Mouse (Mus musculus) embryonic facial prominence, embryonic 11.5 days (tissue): ENCODE data around the gene Ncor2. TPM values are rescaled to one million over a fixed set of nuclear protein-coding genes. Genes with fewer than 3 reads are reported as not detected.

Experiments
- ATAC-seq: fragments of 200-750 bp; cut with Nextera tagmentation; replicated peaks from 2 replicates; pipeline ENCODE4 v1.8.0; 2017; ENCODE audit warnings: low read depth; ENCODE audit not compliant: insufficient number of reproducible peaks, low FRiP score, low TSS enrichment
- DNase-seq: peaks from one replicate; pipeline ENCODE4 v3.0.0-alpha.2; 2015; ENCODE audit warnings: low spot score
- H3K27ac ChIP-seq: fragments of 300-500 bp; sonication (generic); replicated peaks from 2 replicates; pipeline ENCODE4 v1.5.1; 2014; ENCODE audit warnings: mild to moderate bottlenecking, low read depth, low read length, control low read depth
- H3K27me3 ChIP-seq: fragments of 300-500 bp; sonication (generic); 2 replicates; pipeline ENCODE4 v1.6.1; 2014; ENCODE audit warnings: mild to moderate bottlenecking, low read length, moderate library complexity, mixed read lengths; ENCODE audit not compliant: control insufficient read depth, insufficient read depth
- H3K36me3 ChIP-seq: fragments of 300-500 bp; sonication (generic); replicated peaks from 2 replicates; pipeline ENCODE4 v1.6.1; 2014; ENCODE audit warnings: low read depth, mild to moderate bottlenecking, low read length, moderate library complexity, mixed read lengths; ENCODE audit not compliant: control insufficient read depth, insufficient read depth
- H3K4me1 ChIP-seq: fragments of 300-500 bp; sonication (generic); 2 replicates; pipeline ENCODE4 v1.6.1; 2014; ENCODE audit warnings: low read length, mixed read lengths; ENCODE audit not compliant: control insufficient read depth, insufficient read depth
- H3K4me2 ChIP-seq: fragments of 300-500 bp; sonication (generic); 2 replicates; pipeline ENCODE4 v1.6.1; 2014; ENCODE audit warnings: low read depth, mild to moderate bottlenecking, control low read depth, low read length, moderate library complexity
- H3K4me3 ChIP-seq: fragments of 300-500 bp; sonication (generic); 2 replicates; pipeline ENCODE4 v1.5.1; 2014; ENCODE audit warnings: low read depth, low read length, control low read depth
- H3K9ac ChIP-seq: fragments of 300-500 bp; sonication (generic); replicated peaks from 2 replicates; pipeline ENCODE4 v1.6.1; 2014; ENCODE audit warnings: mild to moderate bottlenecking, control low read depth, low read length
- H3K9me3 ChIP-seq: fragments of 300-500 bp; sonication (generic); replicated peaks from 2 replicates; pipeline ENCODE4 v1.6.1; 2016; ENCODE audit warnings: mild to moderate bottlenecking, low read length, inconsistent platforms, mixed read lengths; ENCODE audit not compliant: control insufficient read depth
- whole genome bisulfite sequencing: fragments of 180-500 bp; shearing (Covaris S2); extraction: QIAGEN DNeasy Blood & Tissue Kit; methylation state at CpG from one replicate; pipeline ENCODE4 v1.1.7; 2014; 5-methylcytosine and 5-hydroxymethylcytosine counted together
- polyA plus RNA-seq: library from polyadenylated mRNA; unstranded; fragments of >200 nt; fragmentation: Nextera tagmentation; extraction: Ambion mirVana; gene quantifications from 2 replicates; pipeline ENCODE4 v1.2.1, GENCODE M21; 2014

The Ncor2 gene
- polyA plus RNA-seq, 1 experiment from 2014 or later = 12.4 TPM

DNA sequence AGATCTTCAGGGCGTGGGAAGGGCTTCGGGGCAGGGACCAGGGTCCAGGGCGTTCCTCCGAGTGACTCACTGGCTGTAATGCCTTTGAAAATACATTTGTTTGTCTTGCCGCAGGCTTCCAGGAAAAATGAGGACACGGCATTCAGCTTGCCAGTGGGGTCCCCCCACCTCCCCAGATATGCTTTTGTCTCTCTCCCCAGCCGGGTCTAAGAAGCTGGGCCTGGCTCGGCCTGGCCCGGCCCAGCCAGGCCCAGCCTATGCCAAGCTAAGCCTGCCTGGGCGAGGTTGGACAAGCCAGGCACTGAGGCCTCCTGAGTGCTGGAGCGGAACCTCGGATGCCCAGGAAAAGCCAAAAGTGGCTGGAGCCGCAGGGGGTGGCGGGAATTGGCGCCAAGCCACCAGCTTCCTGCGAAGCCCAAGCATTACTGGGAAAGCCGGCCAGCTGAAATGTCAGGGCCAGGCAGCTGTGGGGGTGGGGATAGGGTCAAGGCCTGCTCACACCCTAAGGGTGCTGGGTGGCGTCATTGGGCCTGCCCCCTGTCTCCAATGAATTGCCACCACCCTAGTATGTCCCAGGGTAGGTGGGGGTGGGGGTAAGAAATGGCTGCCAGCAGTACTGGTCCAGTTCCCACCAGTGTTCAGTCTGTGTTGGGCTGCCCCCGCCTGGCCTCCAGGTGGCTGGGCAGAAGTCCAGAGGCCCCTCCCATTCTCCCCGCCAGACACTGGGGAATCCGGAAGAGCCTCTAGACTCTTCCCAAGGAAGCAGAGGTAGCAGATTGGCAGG lies 97.5 kb downstream of the Ncor2 start:
- no peak; the same call in 1 of the 2 replicates for ATAC-seq
- H3K27ac ChIP-seq = no peak overlapping the region
- H3K4me2 ChIP-seq = no peak overlapping the region
- no peaks in the 10 kb centered on the region for H3K9me3 ChIP-seq
- no peaks in the 10 kb centered on the region for H3K27me3 ChIP-seq
- H3K36me3 ChIP-seq = peaks cover 7% of the 10 kb centered on the region
- 79% methylated on average over 21 of the region's 21 CpGs for WGBS
- DNase-seq = no peak
- H3K9ac ChIP-seq = no peak overlapping the region
- no peaks in the 10 kb centered on the region for H3K4me1 ChIP-seq
- no peak overlapping the region for H3K4me3 ChIP-seq

DNA sequence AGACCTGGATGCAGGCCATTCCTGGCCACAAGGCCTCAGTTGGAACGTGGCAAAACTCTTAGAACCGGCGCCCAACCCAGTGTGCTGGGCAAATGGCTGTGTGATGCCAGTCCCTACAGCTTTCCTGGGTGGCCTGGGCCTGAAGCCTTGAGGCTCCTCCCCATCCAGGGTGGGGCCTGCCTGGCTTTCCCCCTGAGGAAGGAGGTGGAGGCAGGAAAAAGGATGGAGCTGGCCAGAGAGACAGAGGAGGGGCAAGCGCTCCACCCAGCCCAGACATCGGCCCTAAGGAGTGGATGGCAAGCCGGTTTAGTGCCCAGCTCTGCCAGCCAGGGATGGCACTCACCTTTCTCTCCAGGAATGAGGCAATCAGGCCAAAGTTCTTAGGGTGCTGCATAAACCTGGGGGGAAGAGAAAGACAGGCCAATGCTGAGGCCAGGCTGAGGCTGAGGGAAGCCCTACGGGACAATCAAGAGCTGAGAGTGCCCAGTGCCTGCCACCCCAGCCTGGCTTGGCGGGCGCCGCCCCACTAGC lies 98.2 kb downstream of the Ncor2 start:
- WGBS = 93% methylated on average over 10 of the region's 10 CpGs
- no peaks in the 10 kb centered on the region for H3K4me1 ChIP-seq
- H3K4me2 ChIP-seq = no peak overlapping the region
- no peaks in the 10 kb centered on the region for H3K9me3 ChIP-seq
- H3K27ac ChIP-seq = no peak overlapping the region
- no peaks in the 10 kb centered on the region for H3K27me3 ChIP-seq
- ATAC-seq = no peak
- no peak for DNase-seq
- no peak overlapping the region for H3K4me3 ChIP-seq
- no peak overlapping the region for H3K9ac ChIP-seq
- H3K36me3 ChIP-seq = peaks cover 6% of the 10 kb centered on the region; the same call in 1 of the 2 replicates

DNA sequence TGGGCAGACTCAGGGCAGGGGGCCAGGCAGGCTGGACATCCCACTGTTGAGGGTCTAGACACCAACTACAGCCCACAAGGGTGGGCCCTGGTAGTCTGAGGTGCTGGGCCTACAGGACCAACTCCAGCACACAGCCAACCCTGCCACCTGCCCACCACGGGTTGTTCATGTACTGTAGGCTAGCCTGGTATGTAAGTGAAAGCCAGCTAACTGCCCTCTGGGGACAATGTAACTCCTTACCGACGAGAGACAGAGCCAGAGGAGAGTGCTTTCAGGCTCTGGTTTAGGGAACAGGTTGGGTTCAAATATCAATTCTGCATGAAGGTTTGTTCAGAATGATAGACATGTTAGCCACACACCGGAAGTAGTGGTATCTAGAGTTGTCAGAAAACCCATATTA lies 98.7 kb downstream of the Ncor2 start:
- ATAC-seq (no peak), DNase-seq (no peak)
- Histone ChIP-seq H3K4me2 (no peak overlapping the region), H3K27me3 (no peaks in the 10 kb centered on the region), H3K9me3 (no peaks in the 10 kb centered on the region), H3K9ac (no peak overlapping the region), H3K4me1 (no peaks in the 10 kb centered on the region), H3K27ac (no peak overlapping the region), H3K4me3 (no peak overlapping the region), H3K36me3 (peaks cover 6% of the 10 kb centered on the region; the same call in 1 of the 2 replicates)
- 91% methylated on average over 4 of the region's 4 CpGs for WGBS

DNA sequence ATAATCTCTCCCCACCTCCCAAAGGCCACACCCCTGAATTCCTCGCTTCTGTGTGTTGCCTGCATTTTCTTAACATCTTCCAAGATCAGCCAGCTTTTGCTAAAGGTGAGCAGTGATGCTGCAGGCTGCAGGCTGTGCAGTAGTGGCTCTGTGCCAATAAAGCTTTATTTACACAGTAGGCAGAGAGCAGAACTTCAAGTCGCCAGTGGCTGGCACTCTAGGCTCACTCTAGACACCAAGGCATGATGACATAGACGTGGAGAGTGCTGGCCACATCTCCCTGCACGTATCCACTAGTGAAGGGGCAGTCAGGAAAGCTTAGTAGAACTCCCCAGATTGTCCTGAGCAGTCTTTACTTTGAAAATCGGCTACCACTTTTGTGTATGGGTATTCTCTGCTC lies 100.8 kb downstream of the Ncor2 start:
- H3K9me3 ChIP-seq = no peaks in the 10 kb centered on the region
- H3K4me3 ChIP-seq = no peak overlapping the region
- no peak overlapping the region for H3K27ac ChIP-seq
- H3K9ac ChIP-seq = no peak overlapping the region
- no peak for ATAC-seq
- DNase-seq = no peak
- peaks cover 9% of the 10 kb centered on the region for H3K36me3 ChIP-seq
- 85% methylated on average over 5 of the region's 5 CpGs for WGBS
- H3K4me1 ChIP-seq = no peaks in the 10 kb centered on the region
- no peak overlapping the region for H3K4me2 ChIP-seq
- no peaks in the 10 kb centered on the region for H3K27me3 ChIP-seq

DNA sequence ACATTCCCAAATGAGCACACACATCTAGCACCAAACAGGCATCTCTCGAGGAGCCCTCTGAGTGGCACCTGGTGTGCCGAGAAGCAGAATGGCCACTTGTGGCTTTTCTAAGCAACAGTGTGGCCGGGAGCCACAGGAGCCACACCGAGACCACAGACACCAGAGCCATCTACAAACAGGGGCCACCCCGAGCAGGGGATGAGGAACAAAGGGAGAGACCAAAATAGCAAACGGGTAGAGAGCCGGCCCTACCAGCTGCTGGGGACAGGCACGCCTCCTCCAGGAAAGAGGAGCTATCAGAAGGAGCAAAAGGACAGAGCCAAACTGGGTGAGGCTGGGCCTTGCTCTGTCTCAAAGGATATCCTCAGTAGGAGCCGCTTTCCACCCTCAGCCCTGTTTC lies 102.8 kb downstream of the Ncor2 start:
- 81% methylated on average over 9 of the region's 9 CpGs for WGBS
- Histone ChIP-seq H3K27ac (no peak overlapping the region), H3K4me3 (no peak overlapping the region), H3K4me2 (no peak overlapping the region), H3K9ac (no peak overlapping the region), H3K9me3 (no peaks in the 10 kb centered on the region), H3K36me3 (peaks cover 9% of the 10 kb centered on the region), H3K4me1 (no peaks in the 10 kb centered on the region), H3K27me3 (no peaks in the 10 kb centered on the region)
- no peak for ATAC-seq
- no peak for DNase-seq

DNA sequence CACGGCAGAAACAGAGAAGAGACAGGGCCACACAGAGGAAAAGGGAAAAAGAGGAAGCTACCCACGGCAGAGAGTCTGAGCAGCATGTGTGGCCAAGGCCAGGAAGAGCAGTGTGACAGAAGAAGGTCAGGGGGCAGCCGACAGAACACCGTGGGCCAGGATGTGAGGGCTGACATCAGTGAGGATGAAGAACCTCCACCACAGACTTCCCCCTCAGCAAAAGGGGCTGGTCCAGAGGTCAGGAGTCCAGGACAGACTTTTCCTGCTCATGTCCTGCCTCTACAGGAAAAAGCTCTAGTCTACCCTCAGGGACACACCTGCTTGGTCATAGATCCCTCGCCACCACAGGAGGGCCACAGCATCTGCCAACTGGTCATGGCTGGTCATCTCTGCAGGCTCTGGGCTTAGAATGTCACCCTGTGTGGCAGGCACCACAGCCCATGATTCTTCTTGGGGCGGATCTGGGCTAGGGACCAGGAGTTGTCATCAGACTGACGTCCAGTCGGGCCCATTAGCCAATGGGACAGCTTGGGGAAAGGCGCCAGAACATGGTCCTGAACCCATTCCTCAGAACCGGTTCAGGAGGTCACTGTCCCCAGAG lies 104.3 kb downstream of the Ncor2 start:
- Histone ChIP-seq H3K4me3 (no peak overlapping the region), H3K9me3 (no peaks in the 10 kb centered on the region), H3K4me2 (no peak overlapping the region), H3K27me3 (no peaks in the 10 kb centered on the region), H3K27ac (no peak overlapping the region), H3K9ac (no peak overlapping the region), H3K4me1 (no peaks in the 10 kb centered on the region), H3K36me3 (peaks cover 9% of the 10 kb centered on the region)
- WGBS = 73% methylated on average over 10 of the region's 10 CpGs
- ATAC-seq (no peak), DNase-seq (no peak)

DNA sequence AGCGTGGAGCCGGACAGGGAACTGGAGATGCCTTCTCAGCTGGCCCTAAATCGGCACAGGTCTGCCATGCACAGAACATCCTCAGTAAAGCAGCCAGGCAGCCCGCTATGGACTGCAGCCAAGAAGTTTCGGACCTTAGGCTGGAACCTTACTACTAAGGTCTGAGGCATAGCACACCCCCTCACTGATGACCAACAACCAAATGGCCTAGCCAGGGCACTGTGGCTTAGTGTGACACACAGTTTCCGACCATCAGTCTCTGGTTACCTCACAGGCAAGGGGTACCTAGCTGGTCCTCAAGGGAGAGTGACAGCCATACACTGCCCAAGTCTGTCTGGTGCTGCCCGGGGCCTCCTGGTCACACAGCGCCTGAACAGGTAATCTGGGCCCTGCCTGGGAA lies 105.1 kb downstream of the Ncor2 start:
- Histone ChIP-seq H3K27ac (no peak overlapping the region), H3K4me1 (no peaks in the 10 kb centered on the region), H3K9ac (no peak overlapping the region), H3K4me3 (no peak overlapping the region), H3K4me2 (no peak overlapping the region), H3K27me3 (no peaks in the 10 kb centered on the region), H3K36me3 (peaks cover 9% of the 10 kb centered on the region), H3K9me3 (no peaks in the 10 kb centered on the region)
- DNase-seq = no peak
- no peak for ATAC-seq
- WGBS = 91% methylated on average over 8 of the region's 8 CpGs

DNA sequence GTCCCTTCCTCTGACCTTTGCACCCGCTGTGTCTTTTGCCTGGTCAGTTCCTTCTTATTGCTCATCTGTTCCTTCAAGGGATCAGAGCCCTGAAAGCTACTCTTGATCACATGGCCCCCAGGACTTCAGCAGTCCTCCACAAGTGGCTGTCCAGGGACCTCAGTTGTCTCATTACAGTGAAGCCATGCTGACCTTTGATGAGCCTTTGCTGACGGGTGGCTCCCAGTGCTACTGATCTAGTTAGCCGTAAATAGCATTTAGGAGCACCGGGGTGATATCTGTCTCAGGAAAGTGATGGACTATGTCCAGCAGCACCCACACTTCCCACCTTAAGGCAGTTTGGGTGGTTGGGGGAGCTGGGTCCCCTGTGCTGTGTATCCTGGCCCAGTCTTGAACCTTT lies 105.7 kb downstream of the Ncor2 start:
- no peak overlapping the region for H3K27ac ChIP-seq
- H3K36me3 ChIP-seq = peaks cover 5% of the 10 kb centered on the region
- H3K9me3 ChIP-seq = no peaks in the 10 kb centered on the region
- no peak for ATAC-seq
- whole genome bisulfite sequencing = 86% methylated on average over 4 of the region's 4 CpGs
- no peak overlapping the region for H3K4me3 ChIP-seq
- H3K9ac ChIP-seq = no peak overlapping the region
- H3K27me3 ChIP-seq = no peaks in the 10 kb centered on the region
- no peak for DNase-seq
- no peak overlapping the region for H3K4me2 ChIP-seq
- no peaks in the 10 kb centered on the region for H3K4me1 ChIP-seq
